Mouse (Mus musculus): ENCODE data around the gene Edf1. TPM values are rescaled to one million over a fixed set of nuclear protein-coding genes. Genes with fewer than 3 reads are reported as not detected.

Edf1 gene
- polyA plus RNA-seq, 1 experiment from 2014 or later: 330 TPM

DNA sequence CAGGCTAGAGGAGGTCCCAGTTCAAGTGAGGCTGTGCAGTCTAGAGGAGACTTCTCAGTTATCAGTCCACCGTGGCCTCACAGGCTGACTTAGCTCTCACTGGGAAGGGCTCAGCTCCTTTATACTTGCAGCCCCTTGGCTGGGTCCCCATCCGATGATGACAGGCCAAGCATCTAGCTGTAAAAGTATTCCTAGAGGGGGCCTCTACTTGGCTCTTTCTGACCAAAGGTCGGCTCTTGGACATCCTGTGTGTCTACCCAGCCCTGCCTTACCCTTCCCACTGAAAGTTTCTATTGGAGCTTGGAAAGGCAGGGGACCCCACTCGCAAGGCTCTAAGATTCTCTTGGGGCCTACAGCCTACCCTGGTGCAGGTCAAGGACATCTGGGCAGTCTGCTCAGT, 13.6 kb downstream of the Edf1 start:
- Histone ChIP-seq H3K27ac (replicated peaks; ENCODE audit: low read depth, low read length) (no peak overlapping the region), H3K9ac (ENCODE audit: low read length) (no peak overlapping the region), H3K36me3 (ENCODE audit: control insufficient read depth, insufficient read depth, low read length) (peaks cover 2% of the 10 kb centered on the region; the same call in 1 of the 2 replicates), H3K4me1 (ENCODE audit: control insufficient read depth, insufficient read depth, low read length) (peaks cover 6% of the 10 kb centered on the region), H3K4me2 (ENCODE audit: low read depth, severe bottlenecking) (no peak overlapping the region), H3K4me3 (ENCODE audit: low read depth, low read length) (no peak overlapping the region), H3K9me3 (ENCODE audit: control insufficient read depth, low read length) (no peaks in the 10 kb centered on the region), H3K27me3 (ENCODE audit: control insufficient read depth, insufficient read depth, low read length) (peaks cover 2% of the 10 kb centered on the region)
- 86% methylated on average over 4 of the region's 4 CpGs for WGBS
- no peak for DNase-seq (ENCODE audit: low spot score)
- ATAC-seq (ENCODE audit: insufficient number of reproducible peaks, low FRiP score, low TSS enrichment, low read depth): no peak

DNA sequence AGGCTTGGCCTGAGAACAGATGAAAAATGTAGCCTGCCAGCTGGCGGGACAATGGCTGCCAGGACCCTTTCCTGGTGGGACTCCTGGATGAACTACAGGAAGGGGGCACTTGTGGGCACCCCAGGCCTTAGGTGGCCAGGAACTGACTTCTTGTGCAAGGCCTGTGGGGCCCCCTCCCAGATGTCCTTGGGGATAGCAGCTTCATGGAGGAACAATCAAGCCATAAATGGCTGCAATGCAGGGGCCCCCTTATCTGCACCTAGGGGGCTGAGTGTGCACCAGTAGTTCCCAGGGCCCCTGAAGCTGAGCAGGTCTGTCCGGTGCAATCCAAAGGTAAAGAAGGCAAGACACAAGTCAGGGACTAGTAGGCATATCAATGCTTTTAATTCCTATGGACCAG, 15.4 kb downstream of the Edf1 start:
- no peak overlapping the region for H3K9ac ChIP-seq (ENCODE audit: low read length)
- ATAC-seq (ENCODE audit: insufficient number of reproducible peaks, low FRiP score, low TSS enrichment, low read depth) (no peak), DNase-seq (ENCODE audit: low spot score) (no peak)
- H3K27me3 ChIP-seq (ENCODE audit: control insufficient read depth, insufficient read depth, low read length): peaks cover 20% of the 10 kb centered on the region
- no peaks in the 10 kb centered on the region for H3K9me3 ChIP-seq (ENCODE audit: control insufficient read depth, low read length)
- WGBS: 94% methylated on average over 2 of the region's 2 CpGs
- no peak overlapping the region for H3K4me2 ChIP-seq (ENCODE audit: low read depth, severe bottlenecking)
- H3K4me1 ChIP-seq (ENCODE audit: control insufficient read depth, insufficient read depth, low read length): peaks cover 18% of the 10 kb centered on the region
- peaks cover 2% of the 10 kb centered on the region; the same call in 1 of the 2 replicates for H3K36me3 ChIP-seq (ENCODE audit: control insufficient read depth, insufficient read depth, low read length)
- no peak overlapping the region for H3K4me3 ChIP-seq (ENCODE audit: low read depth, low read length)
- H3K27ac ChIP-seq (replicated peaks; ENCODE audit: low read depth, low read length): no peak overlapping the region

DNA sequence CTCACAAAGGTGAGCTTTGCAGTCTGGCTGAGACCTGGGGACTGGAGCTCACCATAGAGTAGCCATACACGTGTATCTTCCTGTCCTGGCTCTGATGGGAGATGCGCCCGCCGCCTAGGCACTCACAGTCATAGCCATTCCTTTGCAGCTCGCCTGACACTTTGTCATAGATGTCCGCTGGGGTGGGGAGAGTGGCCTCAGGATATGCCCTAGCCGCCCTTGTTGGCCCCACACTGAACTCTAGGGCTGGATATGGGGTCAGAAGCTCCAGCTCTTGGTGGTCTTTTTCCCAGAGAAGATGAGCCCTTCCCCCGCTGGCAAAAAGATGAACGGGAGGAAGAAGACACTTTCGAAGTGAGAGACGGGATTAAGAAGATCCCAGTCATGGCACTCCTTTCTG, 16.5 kb downstream of the Edf1 start:
- Histone ChIP-seq H3K27me3 (ENCODE audit: control insufficient read depth, insufficient read depth, low read length) (peaks cover 31% of the 10 kb centered on the region), H3K27ac (replicated peaks; ENCODE audit: low read depth, low read length) (peak overlapping the region; percentile 9; the same call in 1 of the 2 replicates), H3K4me1 (ENCODE audit: control insufficient read depth, insufficient read depth, low read length) (peaks cover 22% of the 10 kb centered on the region), H3K9ac (ENCODE audit: low read length) (peak overlapping the region; percentile 56), H3K4me2 (ENCODE audit: low read depth, severe bottlenecking) (peak overlapping the region; percentile 76), H3K4me3 (ENCODE audit: low read depth, low read length) (peak overlapping the region; percentile 44), H3K9me3 (ENCODE audit: control insufficient read depth, low read length) (no peaks in the 10 kb centered on the region), H3K36me3 (ENCODE audit: control insufficient read depth, insufficient read depth, low read length) (no peaks in the 10 kb centered on the region)
- ATAC-seq (ENCODE audit: insufficient number of reproducible peaks, low FRiP score, low TSS enrichment, low read depth): no peak
- no peak for DNase-seq (ENCODE audit: low spot score)
- WGBS: 18% methylated on average over 11 of the region's 11 CpGs

DNA sequence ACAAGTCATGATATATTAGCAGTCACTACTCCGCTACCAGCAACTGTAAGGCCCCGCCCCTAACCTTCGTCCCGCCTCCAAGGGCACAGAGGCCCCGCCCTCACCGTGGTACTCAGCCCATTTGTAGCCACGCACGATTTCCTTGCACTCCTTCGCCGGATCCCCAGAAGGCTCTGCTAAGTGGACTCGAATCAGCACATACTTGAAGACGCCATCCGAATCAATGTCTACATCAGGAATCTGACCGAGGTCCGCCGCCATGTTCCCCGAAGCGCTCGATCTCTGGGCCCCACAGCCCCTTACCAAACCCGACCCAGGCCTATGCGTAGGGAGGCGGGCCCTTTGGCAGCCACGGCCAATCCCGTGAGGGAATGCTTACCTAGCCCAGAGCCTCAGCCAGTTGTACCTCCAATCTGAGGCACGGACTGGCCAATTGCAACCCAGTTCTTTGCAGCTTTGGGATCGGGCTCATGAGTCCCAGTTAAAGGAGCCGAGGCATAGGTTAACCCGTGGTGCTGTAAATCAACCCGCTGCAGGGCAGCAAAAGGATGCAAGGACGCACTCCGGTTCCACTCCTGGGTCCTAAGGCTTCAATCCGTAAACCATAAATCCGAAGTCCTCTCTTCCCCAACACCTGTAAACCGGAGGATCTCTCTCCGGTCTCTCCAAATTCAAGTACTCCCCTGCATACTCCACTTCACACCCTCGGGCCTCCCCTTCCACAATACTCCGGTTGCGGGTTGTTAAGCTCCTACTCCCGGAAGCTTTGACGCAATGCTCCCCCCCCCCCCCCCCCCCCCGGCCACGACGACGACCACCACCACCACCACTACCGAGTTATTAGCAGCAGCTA, 17.2 kb downstream of the Edf1 start, which contains the start of the genes Mamdc4 and Phpt1:
TSS of gene Mamdc4 (minus strand) at position 267 of the 853 bp plus-strand sequence.
TSS of gene Phpt1 (minus strand) at position 646 of the 853 bp plus-strand sequence.
- under 1% methylated on average over 41 of the region's 45 CpGs for WGBS
- Histone ChIP-seq H3K4me2 (ENCODE audit: low read depth, severe bottlenecking) (peak within 1 kb of the TSS; percentile 76), H3K4me3 (ENCODE audit: low read depth, low read length) (peak within 1 kb of the TSS; percentile 44), H3K27me3 (ENCODE audit: control insufficient read depth, insufficient read depth, low read length) (peaks cover 38% of the 10 kb centered on the region), H3K9ac (ENCODE audit: low read length) (peak within 1 kb of the TSS; percentile 71), H3K36me3 (ENCODE audit: control insufficient read depth, insufficient read depth, low read length) (no peaks in the 10 kb centered on the region), H3K9me3 (ENCODE audit: control insufficient read depth, low read length) (no peaks in the 10 kb centered on the region), H3K4me1 (ENCODE audit: control insufficient read depth, insufficient read depth, low read length) (peaks cover 27% of the 10 kb centered on the region), H3K27ac (replicated peaks; ENCODE audit: low read depth, low read length) (peak within 1 kb of the TSS; percentile 17; the same call in 1 of the 2 replicates)
- DNase-seq (ENCODE audit: low spot score): peak; percentile 97
- peak; percentile 94 for ATAC-seq (ENCODE audit: insufficient number of reproducible peaks, low FRiP score, low TSS enrichment, low read depth)

DNA sequence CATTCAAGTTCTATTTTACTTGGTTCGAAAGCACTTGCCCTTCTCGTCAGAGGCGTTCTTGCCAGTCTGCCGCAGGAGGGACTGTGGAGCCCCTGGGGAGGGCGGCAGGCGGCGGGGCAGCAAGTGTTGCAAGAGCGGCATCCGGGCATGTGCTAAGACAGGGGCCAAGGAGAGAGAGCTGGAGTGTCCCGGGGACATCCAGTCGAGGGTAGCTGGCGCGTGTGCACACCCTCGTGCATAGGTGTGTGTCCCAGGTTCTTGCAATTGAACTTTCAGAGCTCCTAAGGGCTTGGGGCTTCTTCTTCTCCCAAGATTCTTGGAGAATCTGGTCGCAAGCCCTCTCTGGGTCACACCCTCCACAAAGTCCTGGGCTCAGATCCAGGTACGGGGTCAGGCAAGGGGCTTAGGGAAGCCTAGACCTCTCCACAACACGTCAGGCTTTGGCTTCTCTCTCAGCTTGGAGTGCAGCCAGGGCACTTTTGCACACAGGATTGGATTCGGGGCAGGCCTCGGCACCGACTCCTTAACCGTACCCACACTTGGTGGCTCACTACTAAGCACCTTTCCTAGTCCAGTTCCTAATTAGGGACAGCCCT, 17.9 kb downstream of the Edf1 start:
- peak overlapping the region; percentile 44 for H3K4me3 ChIP-seq (ENCODE audit: low read depth, low read length)
- H3K4me2 ChIP-seq (ENCODE audit: low read depth, severe bottlenecking): peak overlapping the region; percentile 76
- no peak for ATAC-seq (ENCODE audit: insufficient number of reproducible peaks, low FRiP score, low TSS enrichment, low read depth)
- H3K9me3 ChIP-seq (ENCODE audit: control insufficient read depth, low read length): no peaks in the 10 kb centered on the region
- peaks cover 45% of the 10 kb centered on the region for H3K27me3 ChIP-seq (ENCODE audit: control insufficient read depth, insufficient read depth, low read length)
- peaks cover 28% of the 10 kb centered on the region for H3K4me1 ChIP-seq (ENCODE audit: control insufficient read depth, insufficient read depth, low read length)
- peak; percentile 64 for DNase-seq (ENCODE audit: low spot score)
- no peaks in the 10 kb centered on the region for H3K36me3 ChIP-seq (ENCODE audit: control insufficient read depth, insufficient read depth, low read length)
- peak overlapping the region; percentile 17; the same call in 1 of the 2 replicates for H3K27ac ChIP-seq (replicated peaks; ENCODE audit: low read depth, low read length)
- 15% methylated on average over 21 of the region's 21 CpGs for WGBS
- peak overlapping the region; percentile 71 for H3K9ac ChIP-seq (ENCODE audit: low read length)

- no peak overlapping the region for H3K9ac ChIP-seq (ENCODE audit: low read length)
- H3K27ac ChIP-seq (replicated peaks; ENCODE audit: low read depth, low read length): no peak overlapping the region
- ATAC-seq (ENCODE audit: insufficient number of reproducible peaks, low FRiP score, low TSS enrichment, low read depth): no peak
- DNase-seq (ENCODE audit: low spot score): peak; percentile 20
- peaks cover 30% of the 10 kb centered on the region for H3K4me1 ChIP-seq (ENCODE audit: control insufficient read depth, insufficient read depth, low read length)
- H3K27me3 ChIP-seq (ENCODE audit: control insufficient read depth, insufficient read depth, low read length): peaks cover 49% of the 10 kb centered on the region
- no peaks in the 10 kb centered on the region for H3K36me3 ChIP-seq (ENCODE audit: control insufficient read depth, insufficient read depth, low read length)
- no peaks in the 10 kb centered on the region for H3K9me3 ChIP-seq (ENCODE audit: control insufficient read depth, low read length)
- peak overlapping the region; percentile 44; the same call in 1 of the 2 replicates for H3K4me3 ChIP-seq (ENCODE audit: low read depth, low read length)
- H3K4me2 ChIP-seq (ENCODE audit: low read depth, severe bottlenecking): peak overlapping the region; percentile 76; the same call in 1 of the 2 replicates
- 75% methylated on average over 16 of the region's 16 CpGs for WGBS
Measured at GRCm38 (mm10) chr2:25576028-25576850, 18.6 kb downstream of the Edf1 start.

GRCm38 (mm10) chr2:25576965-25577891, 19.6 kb downstream of the Edf1 start:
- peak overlapping the region; percentile 19 for H3K4me3 ChIP-seq (ENCODE audit: low read depth, low read length)
- H3K4me2 ChIP-seq (ENCODE audit: low read depth, severe bottlenecking): peak overlapping the region; percentile 44
- no peaks in the 10 kb centered on the region for H3K36me3 ChIP-seq (ENCODE audit: control insufficient read depth, insufficient read depth, low read length)
- no peak for ATAC-seq (ENCODE audit: insufficient number of reproducible peaks, low FRiP score, low TSS enrichment, low read depth)
- H3K9ac ChIP-seq (ENCODE audit: low read length): 0 out of 2 replicates have a peak overlapping the region, but pooled peaks have one; percentile 17
- H3K9me3 ChIP-seq (ENCODE audit: control insufficient read depth, low read length): no peaks in the 10 kb centered on the region
- H3K27ac ChIP-seq (replicated peaks; ENCODE audit: low read depth, low read length): no peak overlapping the region
- peaks cover 49% of the 10 kb centered on the region for H3K27me3 ChIP-seq (ENCODE audit: control insufficient read depth, insufficient read depth, low read length)
- no peak for DNase-seq (ENCODE audit: low spot score)
- 15% methylated on average over 91 of the region's 92 CpGs for WGBS
- peaks cover 32% of the 10 kb centered on the region for H3K4me1 ChIP-seq (ENCODE audit: control insufficient read depth, insufficient read depth, low read length)

Measured in limb, embryonic 11.5 days (tissue).